Mouse (Mus musculus) spleen, postnatal 10 days (tissue): Measurements from ENCODE around the gene Mylpf.
"Not testable (repeated sequence)": the region's sequence is repeated elsewhere in the genome, so short reads cannot be mapped to it uniquely, and the experiment has no call there.

Experiments
- DNase-seq, 2 experiments: peaks; one replicate each; pipeline ENCODE4 v3.0.0; 2021 to 2022; ENCODE audit warnings: low spot score in 2 of 2

Mylpf gene

DNA sequence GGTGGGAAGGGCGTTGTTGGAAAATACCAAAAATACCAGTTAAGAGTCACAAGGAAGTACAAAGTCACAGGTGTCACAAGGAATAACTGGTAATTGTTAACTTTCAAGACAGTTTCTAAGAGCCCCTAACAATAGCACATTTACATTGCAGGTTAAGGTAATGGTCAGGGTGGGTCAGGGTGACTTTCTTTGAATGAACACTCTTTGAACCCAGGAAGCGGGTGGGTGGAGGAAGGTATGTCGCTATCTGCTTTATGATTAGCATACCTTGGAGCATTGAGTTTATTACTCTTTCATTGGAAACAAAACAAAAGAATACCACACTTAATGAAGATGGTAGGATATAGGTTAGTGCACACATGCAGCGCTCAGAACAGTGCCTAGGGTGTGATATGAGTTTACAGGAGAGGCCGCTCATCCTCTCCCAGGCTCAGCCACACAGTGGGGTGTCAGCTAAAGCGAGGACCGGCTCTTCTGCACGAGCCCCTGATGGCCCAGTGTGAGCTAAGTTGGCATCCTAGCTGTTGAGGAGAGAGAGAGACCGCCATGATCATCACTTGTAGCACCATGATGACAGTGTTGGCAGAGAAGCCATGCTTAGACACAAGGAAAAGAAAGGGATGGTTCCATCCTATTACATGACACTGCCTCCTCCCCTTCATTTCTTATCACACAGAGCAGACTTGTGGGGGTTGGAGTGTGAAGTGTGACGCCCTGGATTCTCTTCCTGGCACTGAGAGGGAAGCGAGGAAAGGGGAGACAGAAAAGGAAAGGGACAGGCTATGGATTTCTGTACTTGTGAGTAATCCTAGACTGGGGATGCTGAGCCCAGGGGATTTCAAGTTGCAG is 16.7 kb downstream of the Mylpf start:
- peak in 1 of 2 experiments; percentile 53 for DNase-seq

DNA sequence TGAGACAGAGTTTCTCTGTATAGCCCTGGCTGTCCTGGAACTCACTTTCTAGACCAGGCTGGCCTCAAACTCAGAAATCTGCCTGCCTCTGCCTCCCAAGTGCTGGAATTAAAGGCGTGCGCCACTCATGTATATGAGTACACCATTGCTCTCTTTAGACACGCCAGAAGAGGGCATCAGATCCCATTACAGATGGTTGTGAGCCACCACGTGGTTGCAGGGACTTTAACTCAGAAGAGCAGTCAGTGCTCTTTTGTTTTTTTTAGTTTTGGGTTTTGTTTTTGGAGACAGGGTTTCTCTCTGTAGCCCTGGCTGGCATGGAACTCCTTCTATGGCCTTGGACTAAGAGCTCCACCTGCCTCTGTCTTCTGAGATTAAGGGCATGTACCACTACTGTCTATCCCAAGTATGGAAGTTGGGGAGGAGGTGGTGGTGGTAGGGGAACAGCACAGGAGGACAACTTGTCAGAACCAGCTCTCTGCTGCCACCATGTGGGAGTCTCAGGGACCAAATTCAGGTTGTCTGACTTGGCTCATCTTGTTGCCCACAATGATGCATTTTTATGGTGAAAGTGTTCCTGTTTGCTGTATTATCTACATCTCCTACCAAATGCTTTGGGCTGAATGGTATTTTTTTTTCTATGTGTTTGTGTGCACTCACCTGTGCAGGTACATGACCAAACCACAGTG is 20.1 kb downstream of the Mylpf start:
- DNase-seq, result peak; percentile 89 to 95

DNA sequence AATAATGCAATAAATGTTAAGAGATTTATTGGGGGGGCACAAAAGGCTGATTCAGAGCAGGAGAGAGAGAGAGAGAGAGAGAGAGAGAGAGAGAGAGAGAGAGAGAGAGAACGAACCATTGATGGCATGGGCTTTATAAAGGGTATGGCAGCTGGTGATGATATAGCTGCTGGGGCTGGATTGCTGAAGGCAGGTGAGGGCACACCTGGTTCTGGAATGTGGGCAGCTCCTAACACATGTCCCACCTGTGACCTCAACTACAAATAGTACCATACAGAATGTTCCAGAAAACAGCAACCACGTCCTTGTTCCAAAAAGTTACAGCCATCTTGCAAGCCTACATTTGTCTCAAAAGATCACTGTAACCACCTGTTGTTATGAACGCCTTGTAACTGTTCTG is 22.7 kb downstream of the Mylpf start:
- DNase-seq, result no peak

DNA sequence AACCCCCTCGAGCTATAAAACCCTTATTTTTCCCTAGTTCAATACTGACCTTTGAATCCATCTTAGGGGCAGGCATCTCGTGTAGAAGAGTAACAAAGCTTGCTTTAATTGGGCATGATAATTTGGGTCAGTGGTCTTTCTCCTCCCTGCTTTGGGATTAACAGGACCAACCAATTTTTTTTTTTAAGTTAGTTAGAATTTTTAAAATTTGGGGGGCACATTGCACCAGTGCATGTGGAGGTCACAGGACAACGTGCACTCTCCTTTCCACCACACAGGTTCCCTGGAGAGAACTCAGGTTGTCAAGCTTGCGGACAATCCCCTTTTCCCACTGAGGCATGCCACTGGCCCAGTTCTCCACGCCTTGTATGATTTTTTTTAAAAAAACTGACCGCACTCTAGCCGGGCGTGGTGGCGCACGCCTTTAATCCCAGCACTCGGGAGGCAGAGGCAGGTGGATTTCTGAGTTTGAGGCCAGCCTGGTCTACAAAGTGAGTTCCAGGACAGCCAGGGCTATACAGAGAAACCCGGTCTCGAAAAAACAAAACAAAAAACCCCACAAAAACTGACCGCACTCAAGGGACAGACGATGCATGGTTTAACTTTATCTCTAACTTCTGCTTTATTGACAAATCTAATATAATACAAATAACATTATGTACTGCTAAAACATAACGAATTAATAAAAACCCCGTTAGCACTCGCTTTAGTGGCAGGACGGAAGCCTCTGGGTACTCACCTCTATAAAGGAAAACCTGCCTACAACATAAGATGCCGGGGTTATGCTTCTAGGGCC is 23.3 kb downstream of the Mylpf start:
- DNase-seq, result no peak

DNA sequence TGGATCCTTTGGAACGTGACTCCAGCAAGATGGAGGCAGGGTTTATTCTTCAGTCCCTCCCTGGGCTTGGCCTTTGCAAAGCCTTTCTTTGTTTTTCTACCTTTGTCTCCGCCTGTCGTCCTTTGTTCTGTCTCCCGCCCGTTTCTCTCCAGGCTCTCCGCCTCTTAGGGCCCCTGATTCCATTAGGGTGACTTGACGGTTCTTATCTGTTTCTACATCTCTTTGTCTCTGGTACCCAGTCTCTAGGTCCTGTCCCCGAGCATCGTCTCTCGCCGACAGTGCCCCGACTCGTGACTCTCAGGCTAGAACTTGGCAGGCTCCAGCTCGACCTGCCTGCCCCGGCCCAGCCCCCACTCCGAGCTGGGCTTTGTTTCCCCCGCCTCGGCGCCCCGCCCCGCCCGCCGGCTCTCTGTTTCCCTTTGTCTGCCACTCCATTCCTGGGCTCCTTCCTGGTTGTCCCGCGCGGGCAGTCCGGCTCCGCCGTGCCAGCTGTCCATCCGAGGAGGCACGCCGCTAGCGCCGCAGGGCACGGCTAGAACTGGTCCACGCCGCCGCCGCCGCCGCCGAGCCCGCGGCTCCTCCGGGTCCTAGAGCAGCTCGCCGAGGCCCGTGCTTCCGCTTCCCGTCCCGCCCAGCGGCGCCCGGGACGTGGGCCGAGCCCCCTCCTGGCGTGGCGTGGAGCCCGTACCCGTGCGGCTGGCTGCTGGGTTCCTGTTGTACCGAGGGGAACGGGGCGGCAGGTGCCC is 24.1 kb downstream of the Mylpf start, which contains the start of the genes Zfp553 and Sept1:
TSS of gene Zfp553 (plus strand) at position 440 of the 746 bp plus-strand sequence.
TSS of gene Sept1 (minus strand) at position 509 of the 746 bp plus-strand sequence.
- DNase-seq, result peak; percentile 85

DNA sequence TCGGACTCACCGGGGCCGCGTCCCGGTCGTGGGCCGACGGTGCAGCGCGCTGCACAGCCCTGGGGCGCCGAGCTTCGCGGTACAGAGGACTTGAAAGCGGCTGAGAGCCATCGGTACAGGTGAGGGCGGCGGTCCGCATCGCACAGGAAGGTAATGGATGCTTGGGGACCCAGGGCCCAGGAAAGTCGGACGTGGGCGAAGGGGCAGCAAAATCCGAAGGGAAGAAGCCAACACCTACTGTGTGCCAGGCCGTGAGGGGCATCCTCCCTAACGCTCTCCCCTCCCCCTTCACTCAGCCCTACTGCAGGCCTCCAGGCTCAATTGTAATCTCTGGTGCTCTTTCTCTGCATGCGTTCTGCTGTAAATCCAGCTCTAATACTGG is 24.7 kb downstream of the Mylpf start:
- no peak for DNase-seq

DNA sequence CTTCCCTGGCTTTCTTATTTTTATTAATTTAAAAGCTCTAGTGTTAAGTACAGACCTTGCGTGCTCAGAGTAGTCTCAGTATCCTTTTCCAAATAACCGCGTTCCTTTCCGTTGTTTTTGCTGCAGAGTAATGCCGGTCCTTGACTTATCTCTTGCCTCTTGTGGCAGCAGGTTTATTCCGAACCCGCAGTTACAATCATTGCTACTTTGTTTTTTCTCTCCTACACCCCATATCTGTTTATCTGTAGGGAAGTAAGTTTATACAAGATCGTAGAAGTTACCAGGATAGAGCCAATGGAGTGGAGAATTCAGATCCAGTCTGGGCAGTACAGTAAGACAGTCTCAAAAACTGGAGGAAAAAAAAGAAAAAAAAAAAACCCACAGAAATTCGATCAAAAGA is 25.1 kb downstream of the Mylpf start:
- DNase-seq, result no peak

DNA sequence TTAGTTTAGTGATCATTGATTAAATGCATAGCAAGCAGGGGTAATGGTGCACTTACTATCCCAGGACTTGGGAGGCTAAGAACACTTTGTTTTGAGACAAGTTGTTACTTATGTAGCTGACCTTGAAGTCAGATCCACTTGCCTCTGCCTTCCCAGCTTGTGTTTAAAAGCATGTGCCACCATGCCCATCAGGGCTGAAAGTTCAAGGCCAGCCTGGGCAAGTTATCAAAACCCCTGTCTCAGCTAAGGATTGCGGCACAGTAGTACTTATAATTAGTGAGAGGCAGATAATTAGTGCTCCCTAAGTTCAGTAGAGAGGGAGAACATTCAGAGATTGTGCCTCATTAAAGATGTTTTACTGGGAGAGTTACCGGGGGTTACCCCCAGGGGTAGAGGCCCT is 26.1 kb downstream of the Mylpf start:
- no peak for DNase-seq

DNA sequence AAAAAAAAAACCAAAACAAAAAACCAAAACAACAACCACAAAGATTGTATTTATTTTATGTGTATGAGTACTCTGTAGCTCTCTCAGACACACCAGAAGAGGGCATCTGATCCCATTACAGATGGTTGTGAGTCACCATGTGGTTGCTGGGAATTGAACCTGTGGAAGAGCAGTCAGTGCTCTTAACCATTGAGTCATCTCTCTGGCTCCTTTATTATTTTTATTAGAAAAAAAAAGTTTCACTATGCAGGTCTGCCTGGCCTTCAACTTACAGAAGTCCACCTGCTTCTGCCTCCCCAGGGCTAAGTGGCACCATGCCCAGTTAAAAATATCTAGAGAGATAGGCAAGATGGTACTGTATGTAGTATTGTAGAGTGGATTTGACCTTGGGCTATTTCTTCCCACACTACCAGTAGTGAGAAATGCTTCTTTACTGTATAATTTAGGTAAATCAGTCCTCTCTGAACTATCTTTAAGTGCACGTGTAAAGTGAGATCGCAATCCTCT is 34.7 kb downstream of the Mylpf start:
- DNase-seq, result no peak

DNA sequence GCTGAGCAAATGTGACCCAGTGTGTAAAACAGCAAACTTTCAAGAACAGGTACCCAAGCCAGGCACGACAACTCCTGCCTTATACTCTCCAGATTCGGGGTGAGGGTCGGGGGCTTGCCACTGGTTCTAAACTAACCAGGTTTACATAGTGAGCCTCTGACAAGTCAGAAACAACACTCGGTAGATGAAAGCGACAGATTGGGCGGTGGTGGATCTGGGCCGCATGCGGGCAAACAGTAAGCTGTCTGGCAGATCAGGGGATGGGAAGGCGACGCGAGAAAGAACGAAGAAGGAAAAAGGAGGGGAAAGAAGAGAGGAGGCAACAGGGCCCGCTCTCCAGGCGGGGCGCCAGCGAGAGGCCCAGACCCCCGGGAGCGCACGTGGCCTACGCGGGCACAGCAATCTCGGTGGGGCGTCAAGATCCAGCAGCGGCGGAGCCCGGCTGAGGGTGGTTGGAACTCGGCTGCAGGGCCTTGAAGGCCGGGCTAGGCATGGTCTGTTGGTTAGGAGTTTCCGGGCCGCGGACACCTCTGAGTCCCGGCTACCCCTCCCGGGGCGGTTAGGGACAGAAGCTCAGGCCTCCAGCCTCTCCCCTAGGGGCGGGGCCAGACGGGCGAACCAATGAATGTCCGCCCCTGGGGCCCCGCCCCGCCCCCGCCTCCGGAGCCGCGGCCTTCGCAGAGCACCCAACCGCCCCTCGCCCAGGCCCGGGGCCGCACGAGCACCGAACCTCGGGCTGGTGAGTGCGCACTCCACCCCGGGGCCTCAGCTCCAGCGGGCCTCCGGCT is 35.4 kb downstream of the Mylpf start, which contains the start of gene Zfp771:
TSS of gene Zfp771 (plus strand) at position 405 of the 788 bp plus-strand sequence.
- DNase-seq, result peak; percentile 92 to 97

DNA sequence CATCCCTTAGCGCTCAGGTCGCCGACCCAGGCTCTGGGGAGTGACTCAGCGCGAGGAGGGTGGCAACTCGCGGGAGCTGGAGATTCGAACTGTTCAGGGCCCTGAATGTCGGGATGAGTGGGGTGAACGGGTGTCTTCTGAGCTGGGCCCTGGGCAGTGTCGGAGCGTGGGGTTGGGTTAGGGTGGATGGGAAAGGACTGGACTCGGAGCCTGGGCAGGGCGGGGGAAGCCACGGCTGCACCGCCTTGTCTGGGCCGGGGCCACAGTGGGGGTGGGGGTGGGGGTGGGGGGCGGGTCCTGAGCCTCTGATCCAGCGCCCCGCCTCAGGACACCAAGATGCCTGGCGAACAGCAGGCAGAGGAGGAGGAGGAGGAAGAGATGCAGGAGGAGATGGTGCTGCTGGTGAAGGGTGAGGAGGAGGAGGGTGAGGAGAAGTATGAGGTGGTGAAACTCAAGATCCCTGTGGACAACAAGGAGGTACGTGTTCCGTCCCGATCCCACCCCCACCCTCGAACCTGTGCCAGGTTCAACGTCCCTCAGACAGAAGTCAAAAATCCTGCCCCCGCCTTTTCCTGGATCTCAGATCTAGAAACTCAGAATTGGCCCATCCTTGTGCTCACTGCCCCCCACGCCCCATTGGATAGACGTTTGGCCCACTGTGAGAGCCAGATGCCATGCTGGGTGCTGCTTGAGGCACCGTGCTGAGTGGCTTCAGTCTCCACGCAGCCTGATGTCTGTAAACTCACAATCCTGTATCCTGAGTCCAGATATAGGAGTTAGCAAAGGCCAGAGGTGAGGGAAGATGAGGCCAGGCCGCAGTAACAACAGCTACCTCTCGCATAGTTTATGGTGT is 36.2 kb downstream of the Mylpf start:
- DNase-seq, result no peak

DNA sequence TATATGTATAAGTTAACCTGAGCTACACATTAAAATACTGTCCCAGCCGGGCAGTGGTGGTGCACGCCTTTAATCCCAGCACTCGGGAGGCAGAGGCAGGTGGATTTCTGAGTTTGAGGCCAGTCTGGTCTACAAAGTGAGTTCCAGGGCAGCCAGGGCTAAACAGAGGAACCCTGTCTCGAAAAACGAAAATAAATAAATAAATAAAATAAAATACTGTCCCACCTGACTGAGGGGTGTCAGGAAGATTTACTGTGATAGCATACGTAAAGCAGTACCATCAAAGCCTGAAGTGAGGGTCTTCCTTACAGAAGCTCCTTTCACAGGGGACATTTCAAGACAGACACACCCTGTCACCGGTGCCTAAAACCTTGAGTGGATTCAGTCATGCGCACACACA is 41.8 kb downstream of the Mylpf start:
- DNase-seq, result not testable (repeated sequence)

DNA sequence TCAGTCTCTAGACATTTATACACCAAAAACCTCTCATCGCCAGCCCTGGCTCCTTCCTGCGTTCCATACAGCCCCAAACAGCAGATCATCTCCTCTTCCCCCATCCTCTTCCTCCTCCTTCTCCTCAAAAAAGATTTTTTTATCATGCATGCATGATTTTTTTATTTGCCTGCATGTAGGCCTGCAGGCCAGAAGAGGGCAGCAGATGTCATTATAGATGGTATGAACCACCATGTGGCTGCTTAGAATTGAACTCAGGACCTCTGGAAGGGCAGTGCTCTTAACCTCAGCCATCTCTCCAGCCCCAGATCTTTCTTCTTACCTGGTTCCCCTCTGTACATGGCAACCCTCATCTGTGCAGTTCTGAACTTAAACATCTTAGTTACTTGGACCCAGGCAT is 43.7 kb downstream of the Mylpf start:
- peak in 1 of 2 experiments; percentile 63 for DNase-seq

DNA sequence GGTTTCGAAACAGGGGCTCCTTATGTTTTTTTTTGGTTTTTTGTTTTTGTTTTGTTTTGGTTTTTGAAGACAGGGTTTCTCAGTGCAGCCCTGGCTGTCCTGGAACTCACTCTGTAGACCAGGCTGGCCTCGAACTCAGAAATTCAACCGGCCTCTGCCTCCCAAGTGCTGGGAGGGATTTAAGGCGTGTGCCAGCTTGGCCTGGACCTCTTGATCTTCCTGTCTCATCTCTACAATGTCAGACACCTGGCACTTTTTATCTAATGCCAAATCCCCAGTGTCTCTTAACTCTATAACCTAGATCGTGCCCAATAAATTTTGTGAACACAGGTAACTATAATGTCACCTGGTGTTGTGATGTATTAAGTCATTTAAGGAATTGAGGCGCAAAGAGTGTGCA is 44.7 kb downstream of the Mylpf start:
- DNase-seq, result no peak

DNA sequence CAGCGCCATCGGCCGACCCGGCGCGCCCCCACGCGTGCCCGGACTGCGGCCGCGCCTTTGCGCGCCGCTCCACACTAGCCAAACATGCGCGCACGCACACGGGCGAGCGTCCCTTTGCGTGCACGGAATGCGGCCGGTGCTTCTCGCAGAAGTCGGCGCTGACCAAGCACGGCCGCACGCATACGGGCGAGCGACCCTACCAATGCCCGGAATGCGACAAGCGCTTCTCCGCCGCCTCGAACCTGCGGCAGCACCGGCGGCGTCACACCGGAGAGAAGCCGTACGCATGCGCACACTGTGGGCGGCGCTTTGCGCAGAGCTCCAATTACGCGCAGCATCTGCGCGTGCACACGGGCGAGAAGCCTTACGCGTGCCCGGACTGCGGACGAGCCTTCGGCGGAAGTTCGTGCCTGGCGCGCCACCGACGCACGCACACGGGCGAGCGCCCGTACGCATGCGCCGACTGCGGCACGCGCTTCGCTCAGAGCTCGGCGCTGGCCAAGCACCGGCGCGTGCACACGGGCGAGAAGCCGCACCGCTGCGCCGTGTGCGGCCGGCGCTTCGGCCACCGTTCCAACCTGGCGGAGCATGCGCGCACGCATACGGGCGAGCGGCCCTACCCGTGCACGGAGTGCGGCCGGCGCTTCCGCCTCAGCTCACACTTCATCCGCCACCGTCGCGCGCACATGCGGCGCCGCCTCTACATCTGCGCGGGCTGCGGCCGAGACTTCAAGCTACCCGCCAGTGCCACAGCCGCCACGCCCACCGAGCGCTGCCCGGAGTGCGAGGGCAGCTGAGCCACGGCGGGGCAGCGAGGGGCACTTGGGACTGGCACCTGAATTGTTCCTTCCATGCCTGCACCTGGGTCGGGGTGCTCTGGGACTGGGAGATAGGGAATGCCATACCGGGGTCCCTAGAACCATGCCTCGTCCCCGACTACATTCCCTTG is 45.4 kb downstream of the Mylpf start:
- peak; percentile 86 to 96 for DNase-seq

DNA sequence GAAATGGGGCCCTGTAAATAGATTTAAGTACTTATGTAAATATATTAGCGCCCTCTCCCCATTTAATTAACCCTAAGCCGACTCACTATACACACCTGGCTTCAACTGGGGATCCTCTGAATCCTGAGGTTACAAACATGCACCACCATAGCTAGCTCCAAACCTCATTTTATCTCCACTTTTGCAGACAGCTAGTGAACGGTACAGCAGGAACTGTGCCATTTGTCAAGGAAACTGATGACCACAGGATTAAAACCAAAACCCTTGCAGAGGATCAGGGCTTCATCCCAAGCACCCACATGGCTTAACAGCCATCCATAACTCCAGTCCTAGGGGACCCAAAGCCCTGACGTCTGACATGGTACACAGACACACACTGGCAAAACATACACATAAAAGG is 46.3 kb downstream of the Mylpf start:
- DNase-seq, result no peak

DNA sequence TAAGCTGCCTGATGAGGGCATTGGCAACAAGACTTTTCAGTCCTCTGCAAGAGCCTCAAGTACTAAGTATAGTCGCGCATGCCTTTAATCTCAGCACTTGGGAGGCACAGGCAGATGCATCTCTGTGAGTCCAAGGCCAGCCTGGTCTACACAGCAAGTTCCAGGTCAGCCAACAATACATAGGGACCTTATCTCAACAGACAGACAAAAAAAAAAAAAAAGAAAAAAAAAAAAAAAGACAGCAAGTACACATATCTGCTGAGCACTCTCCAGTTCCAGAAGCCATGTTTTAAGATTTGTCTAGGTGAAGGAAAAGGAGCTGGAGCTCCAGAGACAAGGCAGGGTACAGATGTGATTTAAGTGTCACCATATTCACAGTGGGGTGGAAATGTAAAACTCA is 47.3 kb downstream of the Mylpf start:
- no peak for DNase-seq

DNA sequence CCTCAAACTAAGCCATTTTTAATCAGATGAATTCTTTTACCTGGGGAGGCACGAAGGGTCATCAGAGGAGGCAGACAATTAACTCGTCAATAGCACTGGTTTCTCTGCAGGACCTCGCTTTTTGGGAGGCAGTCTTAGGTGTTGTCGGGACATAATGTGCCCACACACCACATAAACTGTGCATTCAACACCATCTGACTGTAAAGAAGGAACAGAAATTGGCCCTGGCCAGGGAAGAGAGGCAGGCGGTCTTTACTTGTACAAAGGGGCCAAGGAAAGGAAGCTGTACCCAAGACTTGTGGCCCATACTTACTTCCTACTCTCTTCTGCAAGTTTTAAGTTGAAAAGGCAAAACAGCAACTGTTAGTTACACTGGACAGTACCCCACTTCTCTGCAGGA is 47.8 kb downstream of the Mylpf start:
- DNase-seq, result no peak
